Mouse (Mus musculus): ENCODE measurements around the gene Taar3. TPM values are rescaled to one million over a fixed set of nuclear protein-coding genes. Genes with fewer than 3 reads are reported as not detected.

Gene Taar3
- total RNA-seq, 2 experiments from 2014 or later = not detected

- no peak for DNase-seq (ENCODE audit: low spot score in 2 of 2)
These were observed 44.0 kb downstream of the Taar3 start, which contains the start of gene Taar7a for GRCm38 (mm10) chr10:23993381-23993780. Gene Taar7a (minus strand): TSS chr10:23993481.

- DNase-seq (ENCODE audit: low spot score in 2 of 2) = no peak
These were observed 50.3 kb downstream of the Taar3 start, which contains the start of gene Taar7b for GRCm38 (mm10) chr10:23999639-24000038. Gene Taar7b (plus strand): TSS chr10:23999939.

Other genes starting within 250 kb of the Taar3 start
- 100 to 1,000 TPM; 618 to 653 TPM for gene Rps12, start 162.3 kb upstream of the Taar3 start, total RNA-seq (2021)
- gene Slc18b1, start 152.6 kb upstream of the Taar3 start, total RNA-seq (2021) = 10 to 100 TPM; 58.7 to 62.1 TPM
- 10 to 100 TPM; 17.1 to 24.1 TPM for gene Vnn3, start 98.1 kb upstream of the Taar3 start, total RNA-seq (2021)
- gene Vnn1, start 54.9 kb upstream of the Taar3 start, total RNA-seq (2021) = 10 to 100 TPM; 50.0 to 52.2 TPM
- gene Taar1, start 29.2 kb upstream of the Taar3 start, total RNA-seq (2021) = not detected
- gene Taar2, start 11.0 kb upstream of the Taar3 start, total RNA-seq (2021) = not detected
- gene Taar4, start 10.9 kb downstream of the Taar3 start, total RNA-seq (2021) = not detected
- gene Taar5, start 21.1 kb downstream of the Taar3 start, total RNA-seq (2021) = not detected
- not detected for gene Taar6, start 36.1 kb downstream of the Taar3 start, total RNA-seq (2021)
- gene Taar7a, start 43.9 kb downstream of the Taar3 start, total RNA-seq (2021) = not detected
- not detected for gene Taar7b, start 50.4 kb downstream of the Taar3 start, total RNA-seq (2021)
- not detected for gene Taar7d, start 77.7 kb downstream of the Taar3 start, total RNA-seq (2021)
- gene Taar7e, start 88.1 kb downstream of the Taar3 start, total RNA-seq (2021) = not detected
- gene Taar7f, start 100.0 kb downstream of the Taar3 start, total RNA-seq (2021) = not detected
- under 1 TPM in 1 of 2 experiments, not detected in 1; 0.51 TPM for gene Taar8a, start 126.9 kb downstream of the Taar3 start, total RNA-seq (2021)
- gene Taar8b, start 142.7 kb downstream of the Taar3 start, total RNA-seq (2021) = not detected
- not detected for gene Taar8c, start 152.4 kb downstream of the Taar3 start, total RNA-seq (2021)
- not detected for gene Taar9, start 160.0 kb downstream of the Taar3 start, total RNA-seq (2021)
- gene Stx7, start 199.7 kb downstream of the Taar3 start, total RNA-seq (2021) = 100 to 1,000 TPM in 1 of 2 experiments, 10 to 100 TPM in 1; 98.9 to 110 TPM